Mouse (Mus musculus) lung, embryonic 14.5 days (tissue): Measurements from ENCODE around the gene Cbs. TPM values are rescaled to one million over a fixed set of nuclear protein-coding genes. Genes with fewer than 3 reads are reported as not detected.

Experiments used
- ATAC-seq: fragments of 200-750 bp; cut with Nextera tagmentation; 2 replicates; pipeline ENCODE4 v1.8.0; 2017; ENCODE audit warnings: mild to moderate bottlenecking, moderate TSS enrichment, moderate library complexity; ENCODE audit not compliant: insufficient read depth
- DNase-seq: peaks from one replicate; pipeline ENCODE4 v3.0.0-alpha.2; 2015
- H3K27ac ChIP-seq: fragments of 300-500 bp; sonication (generic); 2 replicates; pipeline ENCODE4 v1.5.1; 2014; ENCODE audit warnings: low read depth, mild to moderate bottlenecking, moderate library complexity
- H3K27me3 ChIP-seq: fragments of 300-500 bp; sonication (generic); 2 replicates; pipeline ENCODE4 v1.6.1; 2014; ENCODE audit warnings: low read length, control low read depth; ENCODE audit not compliant: insufficient read depth
- H3K36me3 ChIP-seq: fragments of 300-500 bp; sonication (generic); 2 replicates; pipeline ENCODE4 v1.6.1; 2014; ENCODE audit warnings: control low read depth; ENCODE audit not compliant: insufficient read depth
- H3K4me1 ChIP-seq: fragments of 300-500 bp; sonication (generic); 2 replicates; pipeline ENCODE4 v1.6.1; 2014; ENCODE audit warnings: antibody characterized with exemption, control low read depth; ENCODE audit not compliant: insufficient read depth
- H3K4me2 ChIP-seq: fragments of 300-500 bp; sonication (generic); 2 replicates; pipeline ENCODE4 v1.6.1; 2014; ENCODE audit warnings: mild to moderate bottlenecking
- H3K4me3 ChIP-seq: fragments of 300-500 bp; sonication (generic); 2 replicates; pipeline ENCODE4 v1.5.1; 2014; ENCODE audit warnings: low read depth, low read length
- H3K9ac ChIP-seq: fragments of 300-500 bp; sonication (generic); 2 replicates; pipeline ENCODE4 v1.6.1; 2014
- H3K9me3 ChIP-seq: fragments of 300-500 bp; sonication (generic); 2 replicates; pipeline ENCODE4 v1.6.1; 2016; ENCODE audit warnings: low read depth, low read length, control low read depth
- CTCF ChIP-seq: IDR thresholded peaks from 2 replicates; pipeline ENCODE4 v1.5.1; 2016; ENCODE audit warnings: antibody characterized with exemption, low read depth
- WGBS: fragments of 180-500 bp; shearing (Covaris S2); extraction: QIAGEN DNeasy Blood & Tissue Kit; methylation state at CpG from one replicate; pipeline ENCODE4 v1.1.7; 2014; 5-methylcytosine and 5-hydroxymethylcytosine counted together
- polyA plus RNA-seq: library from polyadenylated mRNA; unstranded; fragments of >200 nt; fragmentation: Nextera tagmentation; extraction: Ambion mirVana; gene quantifications from 2 replicates; pipeline ENCODE4 v1.2.1, GENCODE M21; 2014

Cbs gene
- polyA plus RNA-seq, result 2.5 and 2.7 TPM in 2 replicates

GRCm38 (mm10) chr17:31636942-31637811 lies at the start of gene Cbs:
Gene Cbs (minus strand): TSS chr17:31637238.
- Histone ChIP-seq H3K9ac (peak within 1 kb of the TSS; percentile 49), H3K27ac (no peak within 1 kb of the TSS), H3K27me3 (peaks cover 22% of the 10 kb centered on the region), H3K4me3 (peak within 1 kb of the TSS; percentile 50), H3K36me3 (no peaks in the 10 kb centered on the region), H3K4me1 (no peaks in the 10 kb centered on the region), H3K4me2 (peak within 1 kb of the TSS; percentile 99), H3K9me3 (no peaks in the 10 kb centered on the region)
- WGBS, result 2% methylated on average over 60 of the region's 61 CpGs
- peak; percentile 92 for DNase-seq
- TF ChIP-seq CTCF, result no peak
- ATAC-seq, result peak; percentile 96

- DNase-seq (peak; percentile 91), ATAC-seq (peak; percentile 77)
- no peaks in the 10 kb centered on the region for H3K9me3 ChIP-seq
- peak overlapping the region; percentile 95 for H3K27ac ChIP-seq
- no peak; the same call in 1 of the 2 replicates for TF ChIP-seq CTCF
- H3K4me2 ChIP-seq, result peak overlapping the region; percentile 40
- 8% methylated on average over 3 of the region's 3 CpGs for WGBS
- H3K4me3 ChIP-seq, result no peak overlapping the region
- H3K4me1 ChIP-seq, result peaks cover 10% of the 10 kb centered on the region
- H3K9ac ChIP-seq, result no peak overlapping the region
- H3K36me3 ChIP-seq, result no peaks in the 10 kb centered on the region
- H3K27me3 ChIP-seq, result no peaks in the 10 kb centered on the region
Observed at GRCm38 (mm10) chr17:31686225-31686564, 49.2 kb upstream of the Cbs start.

- peaks cover 10% of the 10 kb centered on the region for H3K4me1 ChIP-seq
- no peaks in the 10 kb centered on the region for H3K9me3 ChIP-seq
- ATAC-seq (peak; percentile 72), DNase-seq (peak; percentile 97)
- peak overlapping the region; percentile 95 for H3K27ac ChIP-seq
- H3K36me3 ChIP-seq, result no peaks in the 10 kb centered on the region
- no peak overlapping the region for H3K9ac ChIP-seq
- H3K27me3 ChIP-seq, result no peaks in the 10 kb centered on the region
- TF ChIP-seq CTCF, result peak; percentile 96
- 6% methylated on average over 17 of the region's 17 CpGs for WGBS
- H3K4me2 ChIP-seq, result peak overlapping the region; percentile 40
- H3K4me3 ChIP-seq, result no peak overlapping the region
Observed at GRCm38 (mm10) chr17:31685514-31686224, 48.6 kb upstream of the Cbs start.

GRCm38 (mm10) chr17:31680450-31680849 lies 43.4 kb upstream of the Cbs start:
- no peaks in the 10 kb centered on the region for H3K36me3 ChIP-seq
- no peaks in the 10 kb centered on the region for H3K9me3 ChIP-seq
- no peak overlapping the region for H3K4me3 ChIP-seq
- no peak overlapping the region for H3K27ac ChIP-seq
- 68% methylated on average over 2 of the region's 2 CpGs for WGBS
- H3K27me3 ChIP-seq, result no peaks in the 10 kb centered on the region
- ATAC-seq (no peak), DNase-seq (no peak)
- H3K4me2 ChIP-seq, result no peak overlapping the region
- H3K4me1 ChIP-seq, result no peaks in the 10 kb centered on the region
- TF ChIP-seq CTCF, result no peak
- no peak overlapping the region for H3K9ac ChIP-seq

- 64% methylated on average over 8 of the region's 8 CpGs for WGBS
- TF ChIP-seq CTCF, result no peak
- no peak for ATAC-seq
Observed at GRCm38 (mm10) chr17:31677507-31677906, 40.5 kb upstream of the Cbs start, which contains the start of gene Cryaa. Gene Cryaa (plus strand): TSS chr17:31677807.

GRCm38 (mm10) chr17:31674426-31674825 lies 37.4 kb upstream of the Cbs start:
- whole genome bisulfite sequencing, result 57% methylated on average over 1 of the region's 1 CpGs
- DNase-seq (no peak), ATAC-seq (no peak)
- Histone ChIP-seq H3K9me3 (no peaks in the 10 kb centered on the region), H3K27ac (no peak overlapping the region), H3K4me1 (no peaks in the 10 kb centered on the region), H3K4me3 (no peak overlapping the region), H3K27me3 (no peaks in the 10 kb centered on the region), H3K36me3 (no peaks in the 10 kb centered on the region), H3K4me2 (no peak overlapping the region), H3K9ac (no peak overlapping the region)
- TF ChIP-seq CTCF, result no peak

More at GRCm38 (mm10) chr17:31677507-31677906, 40.5 kb upstream of the Cbs start, which contains the start of gene Cryaa:
- Histone ChIP-seq H3K4me1 (no peaks in the 10 kb centered on the region), H3K4me2 (no peak within 1 kb of the TSS), H3K9ac (no peak within 1 kb of the TSS), H3K4me3 (no peak within 1 kb of the TSS), H3K27me3 (no peaks in the 10 kb centered on the region), H3K27ac (no peak within 1 kb of the TSS), H3K36me3 (no peaks in the 10 kb centered on the region), H3K9me3 (no peaks in the 10 kb centered on the region)
- no peak for DNase-seq

- Histone ChIP-seq H3K27ac (no peak overlapping the region), H3K36me3 (no peaks in the 10 kb centered on the region), H3K9ac (no peak overlapping the region), H3K4me3 (no peak overlapping the region), H3K4me1 (no peaks in the 10 kb centered on the region), H3K9me3 (no peaks in the 10 kb centered on the region), H3K27me3 (no peaks in the 10 kb centered on the region), H3K4me2 (no peak overlapping the region)
- TF ChIP-seq CTCF, result no peak
- DNase-seq, result no peak
- 69% methylated on average over 12 of the region's 12 CpGs for WGBS
- ATAC-seq, result no peak
Observed at GRCm38 (mm10) chr17:31672279-31672678, 35.2 kb upstream of the Cbs start.
